Mouse (Mus musculus) liver, postnatal 0 days (tissue): ENCODE measurements at regions not wholly inside any gene's neighbourhood (a gene's known extent, or its start where the extent isn't known, plus 50 kb on each side); places are given as distances from the start of the nearest gene placed in this dataset.

Experiments
- CTCF ChIP-seq: sonication (generic); IDR thresholded peaks from 2 replicates; pipeline ENCODE4 v1.5.1; 2016; ENCODE audit warnings: antibody characterized with exemption, low read depth
- EP300 ChIP-seq: IDR thresholded peaks from 2 replicates; pipeline ENCODE4 v1.6.1; 2016; ENCODE audit warnings: antibody characterized with exemption, low read depth, mild to moderate bottlenecking

- TF ChIP-seq CTCF (no peak), EP300 (no peak)
Measured at GRCm38 (mm10) chr13:6888381-6888780, 239.8 kb upstream of the Pfkp start.
